Mouse (Mus musculus) MEL (cell line): ENCODE measurements at regions not wholly inside any gene's neighbourhood (a gene's known extent, or its start where the extent isn't known, plus 50 kb on each side); places are given as distances from the start of the nearest gene placed in this dataset.

ENCODE experiments used
- DNase-seq: peaks from one replicate; pipeline ENCODE4 v3.0.0; 2011; ENCODE audit warnings: low read depth, low spot score
- H3K27ac ChIP-seq: 2 replicates; pipeline ENCODE4 v1.5.1; 2012; ENCODE audit warnings: low read depth, mild to moderate bottlenecking, control low read depth, low read length, moderate library complexity; ENCODE audit not compliant: control insufficient read depth
- H3K27me3 ChIP-seq, 2 experiments: fragments of 150-350 bp in 1 of 2; sonication (generic) in 1 of 2; 2 replicates each; pipeline ENCODE4 v1.6.1; 2012; ENCODE audit warnings: low read length in 2 of 2, mild to moderate bottlenecking in 2 of 2, improper control_type of control experiment in 1 of 2, moderate library complexity in 1 of 2; ENCODE audit not compliant: insufficient read depth in 2 of 2, control insufficient read depth in 1 of 2
- H3K36me3 ChIP-seq, 2 experiments: 2 replicates each; pipeline ENCODE4 v1.6.1; 2012 to 2014; ENCODE audit warnings: low read length in 2 of 2, improper control_type of control experiment in 1 of 2, inconsistent platforms in 1 of 2, mild to moderate bottlenecking in 1 of 2; ENCODE audit not compliant: insufficient read depth in 2 of 2, control insufficient read depth in 1 of 2
- H3K4me1 ChIP-seq, 2 experiments: fragments of 150-350 bp in 1 of 2; sonication (generic) in 1 of 2; 2 replicates each; pipeline ENCODE4 v1.6.1; 2012; ENCODE audit warnings: low read length in 2 of 2, improper control_type of control experiment in 1 of 2, mild to moderate bottlenecking in 1 of 2; ENCODE audit not compliant: insufficient read depth in 2 of 2, control insufficient read depth in 1 of 2
- H3K4me3 ChIP-seq, 2 experiments: fragments of 150-350 bp in 1 of 2; sonication (generic) in 1 of 2; 2 replicates each; pipeline ENCODE4 v1.5.1; 2012; ENCODE audit warnings: low read depth in 2 of 2, low read length in 2 of 2, mild to moderate bottlenecking in 2 of 2, moderate library complexity in 2 of 2, control low read depth in 1 of 2, improper control_type of control experiment in 1 of 2; ENCODE audit not compliant: control insufficient read depth in 1 of 2, insufficient read depth in 1 of 2
- H3K79me2 ChIP-seq: 2 replicates; pipeline ENCODE4 v1.6.1; 2012; ENCODE audit warnings: mild to moderate bottlenecking, low read length, moderate library complexity; ENCODE audit not compliant: control insufficient read depth, poor library complexity, insufficient read depth
- H3K9ac ChIP-seq: 2 replicates; pipeline ENCODE4 v1.6.1; 2012; ENCODE audit warnings: low read depth, mild to moderate bottlenecking, control low read depth, low read length, moderate library complexity; ENCODE audit not compliant: control insufficient read depth, poor library complexity, severe bottlenecking
- H3K9me3 ChIP-seq: fragments of 150-350 bp; sonication (generic); replicated peaks from 2 replicates; pipeline ENCODE4 v1.6.1; 2012; ENCODE audit warnings: mild to moderate bottlenecking, low read length, improper control_type of control experiment, moderate library complexity; ENCODE audit not compliant: insufficient read depth
- BHLHE40 ChIP-seq: IDR thresholded peaks from 2 replicates; pipeline ENCODE4 v1.6.1; 2012; ENCODE audit warnings: low read depth, mild to moderate bottlenecking, inconsistent platforms, low read length, improper control_type of control experiment, borderline replicate concordance
- CHD1 ChIP-seq: IDR thresholded peaks from 2 replicates; pipeline ENCODE4 v1.6.1; 2012; ENCODE audit warnings: low read depth, mild to moderate bottlenecking, inconsistent platforms, low read length, improper control_type of control experiment
- CHD2 ChIP-seq: IDR thresholded peaks from 2 replicates; pipeline ENCODE4 v1.6.1; 2011; ENCODE audit warnings: low read length, improper control_type of control experiment
- E2F4 ChIP-seq: IDR thresholded peaks from 2 replicates; pipeline ENCODE4 v1.6.1; 2011; ENCODE audit warnings: low read depth, low read length, improper control_type of control experiment, borderline replicate concordance
- ELF1 ChIP-seq: IDR thresholded peaks from 2 replicates; pipeline ENCODE4 v1.6.1; 2014; ENCODE audit warnings: low read depth, mild to moderate bottlenecking, inconsistent platforms, low read length, improper control_type of control experiment, moderate library complexity
- EP300 ChIP-seq, 2 experiments: IDR thresholded peaks; 2 replicates each; pipeline ENCODE4 v1.6.1; 2011; ENCODE audit warnings: improper control_type of control experiment in 2 of 2, low read length in 2 of 2, low read depth in 1 of 2, mild to moderate bottlenecking in 1 of 2
- ETS1 ChIP-seq: IDR thresholded peaks from 2 replicates; pipeline ENCODE4 v1.6.1; 2012; ENCODE audit warnings: low read depth, mild to moderate bottlenecking, inconsistent platforms, low read length, improper control_type of control experiment, moderate library complexity
- GATA1 ChIP-seq: IDR thresholded peaks from 2 replicates; pipeline ENCODE4 v1.6.1; 2011; ENCODE audit warnings: low read depth, low read length, improper control_type of control experiment
- MAX ChIP-seq: IDR thresholded peaks from 2 replicates; pipeline ENCODE4 v1.6.1; 2011; ENCODE audit warnings: low read length, improper control_type of control experiment
- MXI1 ChIP-seq: IDR thresholded peaks from 2 replicates; pipeline ENCODE4 v1.6.1; 2011; ENCODE audit warnings: mild to moderate bottlenecking, low read depth, low read length, improper control_type of control experiment
- MYB ChIP-seq: IDR thresholded peaks from 2 replicates; pipeline ENCODE4 v1.6.1; 2011; ENCODE audit warnings: mild to moderate bottlenecking, low read depth, low read length, improper control_type of control experiment
- NELFE ChIP-seq: IDR thresholded peaks from 2 replicates; pipeline ENCODE4 v1.6.1; 2011; ENCODE audit warnings: low read depth, low read length, improper control_type of control experiment
- POLR2AphosphoS2 ChIP-seq: IDR thresholded peaks from 2 replicates; pipeline ENCODE4 v1.6.1; 2011; ENCODE audit warnings: low read length, improper control_type of control experiment
- POLR2AphosphoS5 ChIP-seq: IDR thresholded peaks from 2 replicates; pipeline ENCODE4 v1.6.1; 2012; ENCODE audit warnings: low read depth, borderline replicate concordance, mild to moderate bottlenecking, inconsistent platforms, low read length, moderate library complexity, mixed read lengths
- TAL1 ChIP-seq: IDR thresholded peaks from 2 replicates; pipeline ENCODE4 v1.6.1; 2012; ENCODE audit warnings: mild to moderate bottlenecking, inconsistent platforms, low read length, moderate library complexity, mixed read lengths
- ZC3H11A ChIP-seq: IDR thresholded peaks from 2 replicates; pipeline ENCODE4 v1.6.1; 2012; ENCODE audit warnings: low read depth, mild to moderate bottlenecking, inconsistent platforms, low read length, improper control_type of control experiment
- ZKSCAN1 ChIP-seq: IDR thresholded peaks from 2 replicates; pipeline ENCODE4 v1.6.1; 2012; ENCODE audit warnings: low read depth, mild to moderate bottlenecking, inconsistent platforms, low read length, improper control_type of control experiment, moderate library complexity

DNA sequence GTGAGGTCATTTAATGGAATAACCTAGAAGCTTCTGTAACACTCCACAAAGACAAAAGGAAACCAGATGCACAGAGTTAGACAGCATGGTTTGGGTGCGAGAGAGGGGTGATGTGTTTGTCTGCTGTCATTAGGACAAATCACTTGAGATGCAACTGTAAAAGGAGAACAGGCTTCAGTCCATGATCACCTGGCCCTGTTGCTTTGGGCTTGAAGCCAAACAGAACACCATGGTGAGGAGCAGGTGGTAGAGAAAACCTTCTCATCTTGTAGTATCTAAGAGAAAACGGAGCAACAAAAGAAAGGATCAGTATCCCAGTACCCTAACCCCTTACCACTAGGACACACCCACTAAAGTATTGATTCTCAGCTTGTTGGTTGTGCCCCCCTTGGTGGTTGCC is 449.5 kb downstream of the Pdcd6ip start:
- no peak for DNase-seq
- H3K36me3 ChIP-seq, result no peaks in the 10 kb centered on the region
- H3K27ac ChIP-seq, result no peak overlapping the region
- H3K4me3 ChIP-seq, result no peak overlapping the region
- TF ChIP-seq ELF1 (no peak), MAX (no peak), BHLHE40 (no peak), CHD1 (no peak), NELFE (no peak), POLR2AphosphoS5 (no peak), POLR2AphosphoS2 (no peak), MYB (no peak)
- no peaks in the 10 kb centered on the region for H3K79me2 ChIP-seq
- H3K27me3 ChIP-seq, result no peaks in the 10 kb centered on the region
- no peaks in the 10 kb centered on the region for H3K9me3 ChIP-seq
- no peaks in the 10 kb centered on the region for H3K4me1 ChIP-seq
- H3K9ac ChIP-seq, result no peak overlapping the region

- TF ChIP-seq POLR2AphosphoS5 (no peak), MXI1 (no peak), TAL1 (no peak), CHD2 (no peak), ELF1 (no peak), BHLHE40 (no peak), EP300 (IDR thresholded peaks at IDR 0.05; ENCODE audit: low read depth in 1 of 2, low read length in 2 of 2) (no peak), E2F4 (no peak), ZKSCAN1 (no peak), NELFE (no peak), ETS1 (no peak), ZC3H11A (no peak), GATA1 (no peak)
- TF ChIP-seq, all 39 proteins: peak for 0
- Histone ChIP-seq H3K36me3 (no peaks in the 10 kb centered on the region), H3K27me3 (no peaks in the 10 kb centered on the region), H3K27ac (no peak overlapping the region), H3K79me2 (no peaks in the 10 kb centered on the region), H3K9me3 (no peaks in the 10 kb centered on the region), H3K9ac (no peak overlapping the region), H3K4me3 (no peak overlapping the region), H3K4me1 (no peaks in the 10 kb centered on the region)
- no peak for DNase-seq
These were observed 459.3 kb downstream of the Pdcd6ip start for GRCm38 (mm10) chr9:113248703-113249274.
